Mouse (Mus musculus) WW6 (cell line): ENCODE measurements around the gene Cdr1.

Experiments used
- DNase-seq: peaks from one replicate; pipeline ENCODE4 v3.0.0-alpha.2; 2013; ENCODE audit warnings: low read depth, low spot score

Gene Cdr1

DNA sequence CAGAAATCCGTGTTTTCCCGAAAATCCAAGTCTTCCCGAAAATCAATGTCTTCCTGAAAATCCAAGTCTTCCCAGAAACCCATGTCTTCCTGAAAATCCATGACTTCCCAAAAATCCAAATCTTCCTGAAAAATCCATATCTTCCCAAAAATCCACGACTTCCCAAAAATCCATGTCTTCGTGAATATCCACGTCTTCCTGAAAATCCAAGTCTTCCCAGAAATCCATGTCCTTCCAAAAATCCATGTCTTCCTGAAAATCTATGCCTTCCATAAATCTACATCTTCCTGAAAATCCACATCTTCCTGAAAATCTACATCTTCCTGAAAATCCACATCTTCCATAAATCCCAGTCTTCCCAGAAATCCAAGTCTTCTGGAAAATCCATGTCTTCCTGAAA, at the start of gene Cdr1:
Gene Cdr1, minus strand, starts transcription at position 101 of the 400 bp plus-strand sequence.
- DNase-seq = no peak

DNA sequence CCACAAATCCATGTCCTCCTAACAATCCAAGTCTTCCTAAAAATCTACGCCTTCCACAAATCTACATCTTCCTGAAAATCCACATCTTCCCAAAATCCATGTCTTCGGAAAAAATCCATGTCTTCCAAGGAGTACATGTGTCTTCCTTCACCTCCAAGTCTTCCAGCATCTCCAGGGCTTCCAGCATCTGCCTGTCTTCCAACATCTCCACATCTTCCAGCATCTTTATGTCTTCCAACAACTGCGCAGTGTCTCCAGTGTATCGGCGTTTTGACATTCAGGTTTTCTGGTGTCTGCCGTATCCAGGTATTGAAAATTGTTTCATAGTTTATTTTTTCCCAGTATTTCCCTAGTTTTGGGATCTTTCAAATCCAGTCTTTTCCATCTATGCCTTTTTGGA, 511 bp upstream of the Cdr1 start:
- no peak for DNase-seq

DNA sequence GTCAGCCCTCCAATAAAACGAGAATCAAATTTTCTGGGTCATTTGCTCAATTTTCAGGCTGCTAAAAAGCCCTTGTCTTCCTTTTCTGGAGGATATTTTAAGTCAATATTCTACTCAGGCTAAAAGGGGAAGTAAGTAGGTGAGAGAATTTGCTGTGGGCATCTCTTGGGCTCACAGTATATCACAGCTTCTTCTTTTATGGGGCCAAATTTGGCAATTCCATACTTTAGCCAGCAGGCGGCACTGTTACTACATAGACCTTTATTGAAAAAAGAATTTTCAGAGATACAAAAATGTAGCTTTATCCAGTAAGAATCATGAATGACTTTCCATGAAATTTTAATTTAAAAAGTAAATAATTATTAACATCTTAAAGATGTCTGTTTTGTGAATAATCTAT, 18.8 kb downstream of the Cdr1 start:
- no peak for DNase-seq

DNA sequence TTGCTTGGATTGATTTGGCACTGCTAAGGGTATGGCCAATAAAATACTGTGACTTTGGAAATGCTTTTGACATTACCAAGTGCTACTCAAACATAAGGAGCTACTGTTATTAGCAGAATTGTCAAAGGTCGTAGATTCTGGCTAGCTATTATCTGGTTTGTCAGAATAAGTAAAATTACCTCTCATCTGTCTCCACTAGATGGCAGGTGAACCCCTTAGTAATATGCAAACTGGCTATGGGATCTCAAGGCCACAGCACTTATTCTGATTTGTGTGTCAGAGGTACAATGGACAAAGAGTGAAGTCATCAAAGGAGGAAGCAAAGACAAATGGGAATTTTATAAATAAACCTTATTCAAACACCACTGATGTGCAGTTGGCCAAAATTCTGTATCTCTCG, 24.1 kb downstream of the Cdr1 start:
- no peak for DNase-seq

DNA sequence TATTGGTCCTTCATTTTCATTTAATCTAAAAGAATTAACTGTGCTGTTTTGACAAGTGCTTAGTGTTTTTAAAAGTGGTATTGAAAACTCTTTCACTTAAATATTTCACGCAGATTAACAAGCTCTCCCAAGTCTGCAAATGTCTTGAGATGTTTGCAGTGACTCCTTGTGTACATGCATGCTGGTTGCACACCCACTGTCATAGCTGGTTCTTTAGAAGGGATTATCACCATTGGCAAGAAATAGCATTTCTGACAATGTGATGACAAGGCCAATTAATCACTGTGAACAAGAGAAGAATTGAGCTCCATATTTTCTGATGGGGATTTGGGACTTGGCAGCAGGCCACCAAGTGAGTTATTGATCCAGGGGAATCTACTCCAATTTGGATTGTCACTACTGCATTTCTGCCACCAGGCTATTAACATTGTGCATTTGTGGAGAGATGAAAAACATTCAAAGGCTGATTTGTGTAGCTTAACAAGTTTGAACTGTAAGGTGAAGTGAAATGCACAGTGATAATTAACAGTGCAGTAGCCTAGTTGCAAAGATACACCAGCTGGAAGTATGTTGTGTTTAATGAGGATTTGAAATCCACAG, 30.6 kb downstream of the Cdr1 start:
- no peak for DNase-seq

DNA sequence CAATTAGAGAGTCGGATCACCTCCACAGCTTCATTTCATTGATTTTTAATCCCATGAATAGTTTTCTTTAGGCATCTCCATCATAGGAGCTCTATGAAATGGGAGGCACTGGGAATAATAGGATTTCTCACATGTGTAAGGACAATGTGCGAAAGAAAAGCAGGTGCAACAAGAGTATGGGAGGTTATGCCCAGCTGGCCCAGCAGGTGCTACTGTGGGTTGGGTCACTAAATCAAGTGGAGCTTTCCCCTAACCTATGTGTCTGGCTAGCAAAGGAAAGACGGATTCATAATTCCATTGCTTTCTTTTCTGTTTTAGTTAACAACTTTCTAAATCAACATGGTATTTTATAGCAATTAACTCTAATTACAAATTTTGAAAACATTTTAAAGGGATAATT, 31.1 kb downstream of the Cdr1 start:
- no peak for DNase-seq

DNA sequence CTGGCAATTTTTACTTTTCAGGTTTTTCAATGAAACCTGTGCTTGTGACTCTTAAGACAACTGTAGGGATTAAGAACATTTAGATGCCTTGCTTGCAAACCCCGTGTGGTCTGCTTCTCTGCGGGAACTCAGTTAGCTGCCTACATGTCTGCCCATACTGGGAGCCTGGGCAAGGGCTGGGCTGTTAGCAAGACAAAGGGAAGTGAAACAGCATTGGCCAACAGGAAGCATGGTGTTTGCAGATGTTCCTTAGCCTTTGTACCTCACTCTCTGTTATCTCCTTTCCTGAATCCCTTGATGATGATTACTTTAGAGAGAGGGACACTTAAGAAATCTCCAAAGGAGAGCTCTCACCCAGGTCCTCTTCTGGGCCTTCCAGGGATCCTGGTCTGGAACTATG, 38.8 kb downstream of the Cdr1 start:
- DNase-seq = no peak

DNA sequence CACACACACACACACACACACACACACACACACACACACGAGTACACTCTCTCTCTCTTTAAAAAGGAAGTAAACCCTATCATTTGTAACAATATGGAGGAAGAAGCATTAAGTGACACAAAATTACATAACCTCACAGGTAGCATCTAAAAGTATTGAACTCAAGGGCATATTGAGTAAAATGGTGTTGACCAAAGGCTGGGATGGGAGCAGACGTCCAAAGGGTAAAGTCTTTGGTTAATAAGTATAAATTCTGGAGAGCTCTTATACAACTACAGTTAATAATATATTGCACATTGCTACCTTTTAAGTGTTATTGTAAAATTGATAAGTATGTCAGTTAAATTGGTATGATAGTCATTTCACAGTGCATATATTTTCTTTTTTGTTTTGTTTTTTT, 39.9 kb downstream of the Cdr1 start:
- no peak for DNase-seq

DNA sequence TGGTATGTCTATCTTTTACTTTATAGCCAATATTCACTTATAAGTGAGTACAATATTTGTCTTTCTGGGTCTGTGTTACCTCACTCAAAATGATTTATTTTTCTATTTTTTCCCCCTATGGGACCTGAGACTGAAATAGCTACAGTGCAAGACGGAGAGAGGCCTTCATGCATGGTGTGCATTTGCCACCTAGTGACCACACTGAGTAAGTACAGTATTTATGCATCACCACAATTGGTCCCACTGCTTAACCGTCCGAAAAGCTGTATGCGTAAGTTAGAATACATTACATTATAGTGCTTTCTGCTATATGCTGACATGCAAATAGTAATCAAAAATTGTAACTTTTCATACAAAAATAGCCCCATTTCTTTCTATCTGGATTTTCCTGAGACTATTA, 50.8 kb downstream of the Cdr1 start:
- DNase-seq = no peak
